Mouse (Mus musculus): ENCODE results near the gene Cachd1.

The Cachd1 gene

DNA sequence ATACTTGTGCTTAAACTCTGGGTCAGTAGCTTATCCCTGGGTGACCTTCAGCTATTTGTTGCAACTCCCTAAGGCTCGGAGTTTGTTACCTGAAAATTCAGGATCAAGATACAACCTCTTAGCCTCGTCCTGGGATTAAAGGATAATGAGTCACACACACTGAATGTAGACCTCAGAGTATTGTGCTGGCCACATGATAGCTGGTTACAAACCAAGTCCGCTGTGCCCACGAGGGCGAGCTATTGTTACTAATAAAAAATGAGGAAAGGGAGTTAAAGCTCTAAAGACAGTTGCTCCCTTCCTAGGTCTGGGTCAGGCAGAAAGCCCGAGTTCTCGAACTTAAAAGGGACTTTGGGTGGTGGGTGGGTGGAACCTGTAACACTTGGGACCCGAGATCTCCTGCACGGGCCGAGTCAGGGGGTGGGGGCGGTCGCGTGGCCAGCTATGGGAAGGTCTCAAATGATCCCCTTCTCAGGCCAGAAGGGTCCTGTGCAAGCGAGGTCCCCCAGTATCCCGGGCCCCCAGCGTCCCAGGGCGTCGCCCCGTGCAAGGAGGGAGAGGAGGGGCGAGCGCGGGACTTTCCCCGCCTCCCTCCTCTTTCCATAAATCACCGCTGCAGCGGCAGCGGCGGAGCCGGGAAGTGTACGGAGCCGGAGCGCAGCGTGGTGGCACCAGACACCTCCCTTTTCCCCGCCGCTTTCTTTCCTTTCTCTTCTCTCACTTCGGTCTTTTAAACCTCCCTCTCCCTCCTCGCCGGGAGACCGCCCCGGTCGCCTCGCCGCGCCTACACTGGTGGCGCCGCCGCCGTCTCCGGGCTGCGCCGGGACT is at the start of gene Cachd1:
Gene Cachd1 (plus strand): TSS at position 633 of the 828 bp plus-strand sequence.
- peak; percentile 68 to 71 for DNase-seq (ENCODE audit: low spot score in 2 of 2)

DNA sequence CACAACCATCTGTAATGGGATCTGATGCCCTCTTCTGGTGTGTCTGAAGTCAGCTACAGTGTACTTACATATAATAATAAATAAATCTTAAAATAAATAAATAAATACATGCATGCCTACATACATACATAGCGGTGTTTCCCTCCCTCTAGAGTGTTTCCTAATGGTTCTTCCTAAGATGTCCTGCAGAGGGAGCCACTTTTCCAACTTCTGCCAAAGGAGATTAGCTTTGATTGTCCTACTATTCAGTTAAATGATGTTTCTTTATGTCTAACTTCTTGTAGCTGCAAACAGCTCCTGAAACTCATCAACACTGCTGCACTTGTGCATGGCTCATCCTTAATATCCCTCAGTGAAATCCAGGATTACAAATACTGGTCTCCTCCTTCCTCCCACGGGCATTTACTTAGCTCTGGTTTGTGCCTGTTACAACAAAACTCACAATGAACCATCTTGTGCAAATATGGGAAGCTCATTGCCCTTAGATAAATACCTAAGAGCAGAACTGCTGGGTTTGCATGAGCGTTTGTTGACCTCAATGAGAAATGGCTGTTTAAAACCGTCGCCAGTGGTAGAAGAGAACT is 47.5 kb upstream of the Cachd1 start:
- no peak for DNase-seq (ENCODE audit: low spot score in 2 of 2)

DNA sequence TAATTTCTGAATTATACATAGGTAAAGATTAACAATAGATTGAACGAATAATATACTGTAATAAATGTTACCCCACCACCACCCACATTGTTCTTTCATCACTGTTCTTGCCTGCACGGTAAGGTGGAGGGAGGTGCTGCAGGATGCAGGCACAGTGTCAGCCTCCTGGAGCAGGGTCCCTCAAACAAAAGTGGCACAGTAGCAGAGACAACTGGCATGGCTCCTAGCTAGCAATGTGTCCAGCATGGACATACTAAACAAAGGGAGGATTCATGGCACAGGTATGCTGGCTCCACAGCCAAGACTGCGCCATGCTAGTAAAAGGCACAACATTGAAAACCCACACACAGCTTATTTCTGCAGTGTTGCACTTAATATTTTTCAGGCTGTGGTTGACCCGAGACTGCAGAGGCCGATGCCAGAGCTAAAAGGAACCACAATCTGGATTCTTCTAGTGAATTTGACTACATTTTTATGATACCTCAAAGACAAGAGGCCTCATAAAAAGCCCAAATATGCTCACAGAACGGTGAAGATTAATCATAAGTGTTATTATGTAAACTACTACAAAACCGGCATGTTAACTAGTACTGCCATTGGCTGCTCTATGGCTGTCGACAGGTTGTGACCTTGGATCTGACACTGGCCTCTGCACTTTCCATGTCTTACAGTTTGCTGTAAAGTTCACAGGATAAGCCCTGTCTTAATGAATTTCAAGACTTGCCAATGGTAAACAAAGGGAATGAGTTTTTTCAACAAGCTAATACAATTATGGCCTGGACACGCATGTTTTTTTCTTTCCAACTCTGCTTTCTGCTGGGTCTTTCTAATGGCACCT is 41.2 kb upstream of the Cachd1 start:
- no peak for DNase-seq (ENCODE audit: low spot score in 2 of 2)

DNA sequence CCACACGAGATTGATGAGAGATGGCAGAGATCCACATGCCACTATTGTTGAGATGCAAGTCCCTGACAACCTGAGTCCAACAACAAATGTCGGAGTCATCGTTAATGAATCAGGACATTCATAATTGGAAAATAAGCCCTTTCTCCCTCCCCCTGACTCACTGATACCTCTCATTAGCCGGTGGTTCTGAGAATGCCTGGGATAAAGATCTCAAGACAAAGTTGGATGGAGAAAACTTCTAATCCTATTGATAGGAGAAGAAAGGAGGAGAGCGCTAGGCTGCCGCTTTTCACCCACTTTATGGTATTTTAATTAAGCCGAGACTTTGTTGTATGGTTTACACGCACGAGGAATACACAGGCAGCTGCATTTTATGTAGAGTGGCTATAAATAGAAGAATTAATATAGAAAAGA is 40.5 kb upstream of the Cachd1 start:
- no peak for DNase-seq (ENCODE audit: low spot score in 2 of 2)

DNA sequence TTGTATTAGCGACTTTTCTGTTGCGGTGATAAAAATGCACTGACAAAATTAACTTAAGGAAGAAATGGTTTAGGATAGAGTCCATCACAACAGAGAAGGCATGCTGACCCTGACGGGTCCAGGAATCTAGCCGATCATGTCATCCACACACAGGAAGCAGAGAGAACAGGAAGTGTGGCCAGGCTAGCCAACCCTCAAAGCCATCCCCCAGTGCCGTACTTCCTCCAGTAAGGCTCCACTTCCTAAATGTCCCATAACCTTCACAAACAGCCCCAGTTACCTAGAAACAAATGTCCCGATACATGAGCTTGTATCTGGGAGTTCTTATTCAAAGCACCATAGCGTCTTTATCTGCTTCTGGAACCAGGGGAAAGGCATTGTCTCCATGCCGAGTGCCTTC is 32.9 kb upstream of the Cachd1 start:
- DNase-seq (ENCODE audit: low spot score in 2 of 2): no peak

DNA sequence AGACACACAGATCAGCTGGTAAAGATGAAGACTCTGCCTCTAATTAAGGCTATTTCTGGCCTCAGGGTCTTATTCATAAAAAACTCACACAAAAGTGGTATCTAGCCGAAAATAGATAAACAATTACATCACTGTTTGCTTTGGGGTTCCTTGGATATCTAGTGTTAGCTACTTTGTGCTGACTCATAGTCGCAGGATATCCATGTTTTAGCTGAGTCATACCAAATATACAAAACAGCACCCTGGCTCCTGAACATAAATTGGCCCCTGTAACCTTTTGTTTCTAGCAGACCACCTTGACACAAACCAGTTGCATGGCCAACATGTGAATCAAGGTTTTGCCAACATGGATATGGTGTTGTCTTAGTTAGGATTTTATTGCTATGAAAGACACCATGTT is 24.2 kb upstream of the Cachd1 start:
- DNase-seq (ENCODE audit: low spot score in 2 of 2): no peak

DNA sequence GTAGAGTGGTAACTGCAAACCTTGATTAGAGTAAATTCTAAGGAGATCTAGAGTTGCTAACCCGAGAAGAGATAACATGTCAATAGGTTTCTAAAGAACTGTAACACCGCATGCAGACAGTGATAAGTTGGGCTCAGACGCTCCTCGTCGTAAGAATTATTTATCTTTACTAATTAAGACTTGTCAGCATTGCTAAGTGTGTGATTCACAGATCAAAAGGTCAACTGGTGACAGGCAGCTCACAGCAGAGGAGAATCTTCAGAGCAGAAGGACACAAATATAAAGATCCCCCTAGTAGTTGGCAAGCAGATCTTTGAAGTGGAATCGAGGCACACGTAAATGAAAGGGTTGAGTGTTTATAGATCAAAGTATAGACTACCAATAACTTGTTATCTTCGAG is 20.8 kb upstream of the Cachd1 start:
- no peak for DNase-seq (ENCODE audit: low spot score in 2 of 2)

DNA sequence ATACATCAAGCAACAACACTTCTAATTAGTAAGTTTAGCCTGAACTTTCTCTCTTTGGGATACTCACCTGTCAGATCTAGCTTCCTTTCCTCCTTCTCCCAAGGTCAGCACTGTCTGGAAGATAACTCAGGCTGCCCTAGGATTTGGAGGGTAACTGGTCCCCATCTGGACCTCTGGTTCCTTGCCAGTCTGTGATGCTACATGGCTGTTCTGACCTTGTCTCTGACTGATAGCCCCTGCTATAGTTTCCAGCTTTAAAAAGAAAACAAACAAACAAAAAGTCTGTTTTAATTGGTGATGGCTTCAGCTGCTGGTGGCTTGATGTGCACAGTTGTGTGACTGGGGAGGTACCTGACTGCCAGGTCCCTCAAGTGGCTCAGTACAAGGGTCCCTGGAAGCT is 20.0 kb upstream of the Cachd1 start:
- no peak for DNase-seq (ENCODE audit: low spot score in 2 of 2)

DNA sequence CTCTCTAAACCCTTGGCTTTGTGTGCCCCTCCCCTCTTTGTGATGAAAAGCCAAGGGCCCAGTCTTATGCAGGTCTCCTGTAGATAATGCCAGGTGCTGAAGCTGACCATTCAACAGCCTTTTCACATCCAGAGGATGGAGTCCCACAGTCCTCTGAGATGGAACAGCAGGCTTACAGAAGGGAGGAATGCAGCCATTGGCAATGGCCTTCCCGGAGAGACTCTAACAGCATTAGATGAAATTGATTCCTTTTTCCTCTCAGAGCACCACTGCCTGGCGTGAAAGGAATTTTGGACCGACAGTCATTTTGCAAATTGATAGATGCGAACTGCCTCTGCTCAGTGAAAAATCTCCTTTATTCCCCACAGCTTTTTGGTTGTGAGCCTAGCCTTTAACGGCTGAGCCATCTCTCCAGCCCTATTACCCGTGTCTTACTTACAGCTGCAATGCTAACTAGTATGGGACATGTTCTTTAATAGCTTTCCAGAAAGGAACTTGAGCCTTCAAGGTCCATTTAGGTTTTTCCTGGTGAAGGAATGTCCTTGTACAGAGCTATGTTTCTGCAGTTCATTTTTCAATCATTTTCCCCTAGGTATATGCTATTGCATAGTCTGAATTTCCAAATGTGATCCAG is 18.1 kb upstream of the Cachd1 start:
- DNase-seq (ENCODE audit: low spot score in 2 of 2): no peak

DNA sequence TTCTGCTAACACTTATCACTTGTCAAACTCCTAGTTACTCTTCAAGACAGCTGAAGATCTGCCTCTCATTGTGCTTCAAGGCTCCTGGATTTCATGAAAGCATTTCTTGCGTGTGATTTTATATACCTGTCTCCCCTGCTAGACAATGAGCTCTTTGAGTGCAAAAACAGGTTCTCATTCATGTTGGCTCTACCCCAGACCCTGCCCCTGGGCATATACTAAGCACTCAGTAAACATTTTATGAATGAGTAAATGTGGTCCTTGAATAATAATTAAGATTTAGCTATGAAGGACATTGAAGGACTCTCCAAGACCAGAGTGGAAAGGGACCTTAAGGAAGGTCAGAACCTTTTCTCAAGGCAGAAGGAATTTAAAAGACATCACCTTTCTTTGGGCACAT is 16.9 kb upstream of the Cachd1 start:
- DNase-seq (ENCODE audit: low spot score in 2 of 2): no peak

DNA sequence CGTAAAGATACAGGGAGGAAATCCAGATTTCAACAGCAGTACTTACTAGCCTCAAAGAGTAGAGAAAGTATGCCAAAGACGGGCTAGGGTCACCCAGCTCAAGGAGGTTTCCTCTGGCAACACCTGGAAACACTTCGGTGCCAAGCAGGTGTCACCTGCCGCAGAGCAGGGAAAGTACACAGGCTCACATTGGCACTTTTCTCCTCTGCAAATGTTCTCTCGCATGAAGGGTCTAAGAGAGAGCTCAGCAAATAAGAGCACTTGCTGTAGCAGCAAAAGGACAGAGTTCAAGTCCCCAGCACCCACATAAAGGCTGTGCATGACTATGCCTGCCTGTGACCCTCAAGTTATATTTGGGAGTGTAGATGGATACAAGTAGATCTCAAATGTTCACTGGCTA is 16.1 kb upstream of the Cachd1 start:
- no peak for DNase-seq (ENCODE audit: low spot score in 2 of 2)

DNA sequence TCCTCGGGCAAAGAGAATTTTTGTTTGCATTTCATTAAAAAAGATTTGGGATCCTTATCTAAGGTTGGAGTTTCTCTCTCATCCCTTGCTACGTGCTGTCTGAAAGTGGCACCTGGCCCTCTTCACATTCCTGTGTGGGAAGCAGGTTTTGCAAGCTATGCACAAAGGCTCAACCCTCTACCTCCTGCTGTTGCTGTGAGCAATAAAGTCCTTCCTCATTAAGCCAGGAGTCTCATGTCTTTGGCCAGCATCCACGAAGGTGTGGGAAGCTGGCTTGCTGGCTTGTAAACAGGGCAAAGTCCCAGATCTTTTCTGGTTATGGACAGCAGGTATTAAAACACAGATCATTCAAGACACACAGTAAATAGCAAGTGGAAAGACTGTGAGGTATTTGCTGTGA is 7.9 kb upstream of the Cachd1 start:
- DNase-seq (ENCODE audit: low spot score in 2 of 2): no peak

DNA sequence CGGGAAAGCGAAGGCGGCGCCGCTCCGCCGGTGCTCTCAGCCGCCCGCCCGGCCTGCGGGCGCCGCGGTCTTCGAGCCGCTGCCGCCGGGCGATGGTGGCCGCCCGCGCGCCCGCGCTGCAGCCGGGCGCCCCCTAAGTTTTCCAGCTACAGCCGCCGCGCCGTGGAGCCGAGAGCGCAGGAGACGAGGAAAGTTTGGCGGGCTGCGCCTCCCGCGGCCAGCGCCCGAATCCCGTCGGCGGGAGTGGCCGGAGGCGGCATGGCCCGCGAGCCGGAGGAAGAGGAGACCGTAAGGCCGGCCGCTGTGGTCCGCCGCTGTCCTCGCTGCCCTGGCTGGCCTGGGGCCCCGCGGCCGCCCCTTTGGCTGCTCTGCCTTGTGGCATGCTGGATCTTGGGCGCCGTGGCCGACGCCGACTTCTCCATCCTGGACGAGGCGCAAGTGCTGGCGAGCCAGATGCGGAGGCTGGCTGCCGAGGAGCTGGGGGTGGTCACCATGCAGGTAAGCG is 448 bp downstream of the Cachd1 start:
- peak in 1 of 2 experiments; percentile 27 for DNase-seq (ENCODE audit: low spot score in 2 of 2)

DNA sequence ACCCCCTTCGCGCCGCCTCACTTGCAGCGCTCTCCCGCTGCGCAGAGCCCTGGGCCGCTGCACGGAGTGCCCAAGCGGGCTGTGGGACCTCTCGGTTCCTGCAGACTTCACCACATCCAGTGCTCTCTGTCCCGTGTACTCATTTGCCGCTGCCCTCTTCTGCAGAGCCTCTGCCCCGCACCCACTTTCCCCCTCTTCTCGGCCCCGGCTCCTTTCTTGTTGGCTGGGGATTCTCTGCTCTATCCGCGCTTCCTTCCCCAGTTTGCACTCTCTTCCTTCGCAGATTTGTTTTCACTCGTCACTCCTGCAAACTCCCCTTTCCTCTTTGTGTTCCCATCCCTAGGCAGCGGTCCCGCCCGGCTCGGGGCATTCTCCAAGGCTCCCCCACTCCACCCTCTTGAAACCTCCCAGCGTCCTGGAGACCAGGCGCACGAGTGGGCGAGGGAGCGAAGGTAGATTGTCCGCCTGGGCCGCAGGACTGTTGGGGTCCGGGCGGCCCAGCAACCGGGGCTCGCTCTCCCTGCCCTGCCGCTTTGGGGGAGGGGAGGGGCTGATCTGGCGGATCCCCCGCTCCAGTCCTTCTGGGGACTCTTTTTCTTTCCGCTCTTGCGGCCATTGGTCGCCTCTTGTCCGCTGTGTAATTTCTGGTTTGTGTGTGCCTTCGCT is 1.0 kb downstream of the Cachd1 start:
- DNase-seq (ENCODE audit: low spot score in 2 of 2): peak; percentile 15 to 46

DNA sequence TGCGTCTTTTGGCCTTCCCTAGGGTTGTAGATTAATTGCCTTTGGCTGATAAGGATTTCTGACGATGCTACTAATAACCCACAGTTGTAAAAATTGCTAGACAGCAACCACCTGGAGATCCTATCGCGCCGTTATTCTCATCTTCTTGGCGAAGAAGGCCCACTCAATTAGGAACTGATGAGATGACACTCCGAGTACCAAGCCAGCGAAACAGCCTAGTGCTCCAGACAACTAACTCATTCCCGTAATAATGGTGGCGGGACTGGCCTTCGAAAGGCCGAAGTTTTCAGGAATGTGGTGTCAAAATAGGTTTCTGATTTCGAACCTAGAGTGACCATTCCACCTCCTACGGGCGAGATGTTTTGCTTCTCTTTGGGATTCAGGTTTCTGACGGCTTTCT is 1.6 kb downstream of the Cachd1 start:
- DNase-seq (ENCODE audit: low spot score in 2 of 2): no peak

DNA sequence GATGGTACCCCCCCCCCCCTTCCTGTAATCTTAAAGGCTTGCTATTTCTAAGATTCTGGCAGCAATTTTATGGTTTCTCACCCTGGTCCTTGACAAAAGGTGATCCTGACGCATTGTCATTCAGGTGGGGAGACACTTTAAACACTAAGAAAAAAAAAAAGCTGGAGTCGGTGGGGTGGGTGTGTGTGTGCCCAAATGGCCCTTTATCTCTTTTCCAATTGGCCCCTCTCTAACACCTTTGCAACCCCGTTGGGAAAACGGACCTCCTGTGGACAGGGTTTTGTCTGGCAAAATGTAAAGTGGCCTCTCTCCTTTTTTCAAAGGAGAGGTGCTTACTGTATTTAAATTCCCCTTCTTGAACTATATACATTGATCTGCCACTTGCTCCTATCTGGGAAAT is 2.5 kb downstream of the Cachd1 start:
- DNase-seq (ENCODE audit: low spot score in 2 of 2): no peak

DNA sequence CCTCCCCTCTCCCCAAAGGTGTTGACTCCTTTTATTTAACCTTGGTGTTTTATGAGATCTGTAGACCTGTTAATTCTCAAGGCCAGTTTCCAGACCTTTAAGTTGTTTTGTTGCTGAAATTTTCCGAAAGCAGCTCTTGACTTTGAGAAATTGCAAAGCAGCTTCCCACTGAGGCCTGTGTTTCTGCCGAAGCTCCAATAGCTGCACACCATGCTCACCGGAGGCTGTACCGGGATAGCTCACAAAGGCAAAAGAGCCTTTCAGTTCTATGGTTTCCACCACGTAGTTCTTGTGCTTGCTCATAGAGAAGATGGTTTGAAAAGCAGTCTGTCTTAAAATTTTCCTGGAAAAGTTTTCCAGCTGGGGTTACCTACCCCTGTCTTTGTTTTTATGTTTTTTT is 3.2 kb downstream of the Cachd1 start:
- no peak for DNase-seq (ENCODE audit: low spot score in 2 of 2)

DNA sequence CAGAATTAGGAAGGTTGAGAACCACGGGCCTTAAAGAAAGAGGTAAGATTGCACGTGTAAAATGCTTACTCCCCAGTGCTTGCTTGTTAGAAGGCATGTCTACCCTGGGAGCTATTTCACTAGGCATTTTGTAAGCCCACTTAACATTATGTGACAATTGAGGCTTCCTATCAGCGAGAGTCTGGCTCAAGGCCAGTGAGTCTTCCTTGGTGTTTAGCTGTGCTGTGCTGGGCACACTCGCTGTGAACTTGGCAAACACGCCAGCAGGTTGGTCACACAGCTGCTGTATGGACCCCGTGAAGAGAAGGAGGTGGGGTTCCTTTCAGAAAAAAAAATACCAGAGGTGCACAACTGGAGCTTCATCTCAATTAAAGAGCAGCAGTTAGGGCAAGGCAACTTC is 4.4 kb downstream of the Cachd1 start:
- no peak for DNase-seq (ENCODE audit: low spot score in 2 of 2)

DNA sequence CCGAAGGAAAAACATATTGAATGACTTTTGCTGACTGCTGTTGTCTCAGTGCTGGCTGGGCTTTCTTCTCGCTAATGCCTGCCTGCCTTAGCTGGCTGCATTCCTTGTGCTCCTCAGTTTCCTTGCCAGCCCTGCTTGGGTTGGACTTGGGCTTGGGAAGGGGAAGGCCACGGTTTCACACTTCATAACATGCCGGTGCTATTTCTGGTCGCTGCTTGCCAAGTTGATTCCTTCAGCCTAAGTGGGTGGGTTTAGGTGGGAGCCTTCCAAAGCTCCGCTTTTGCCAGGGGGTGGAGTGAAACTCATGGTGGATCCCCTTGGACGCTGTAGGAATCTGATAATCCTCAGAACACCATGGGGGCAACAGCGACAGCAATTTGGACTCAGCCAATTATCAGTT is 5.9 kb downstream of the Cachd1 start:
- DNase-seq (ENCODE audit: low spot score in 2 of 2): peak in 1 of 2 experiments; percentile 24

DNA sequence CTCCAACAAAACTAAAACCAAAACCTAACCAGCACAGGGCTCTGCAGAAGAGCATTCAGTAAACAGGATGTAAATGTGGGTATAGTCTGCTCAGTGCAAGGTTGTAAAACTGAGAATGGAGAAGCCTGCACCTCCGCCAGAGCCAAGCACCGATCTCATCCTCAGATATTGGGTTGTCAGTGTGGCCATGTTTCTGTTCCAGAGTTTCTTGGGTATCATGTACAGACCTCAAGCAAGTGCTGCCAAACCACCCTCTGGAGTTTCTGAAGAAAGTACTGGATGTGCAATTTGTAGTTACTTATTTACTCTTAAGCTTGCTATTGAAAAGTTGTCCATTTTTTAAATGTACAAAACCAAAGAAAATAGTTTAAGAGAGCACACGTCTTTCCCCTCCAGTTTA is 6.4 kb downstream of the Cachd1 start:
- no peak for DNase-seq (ENCODE audit: low spot score in 2 of 2)

DNA sequence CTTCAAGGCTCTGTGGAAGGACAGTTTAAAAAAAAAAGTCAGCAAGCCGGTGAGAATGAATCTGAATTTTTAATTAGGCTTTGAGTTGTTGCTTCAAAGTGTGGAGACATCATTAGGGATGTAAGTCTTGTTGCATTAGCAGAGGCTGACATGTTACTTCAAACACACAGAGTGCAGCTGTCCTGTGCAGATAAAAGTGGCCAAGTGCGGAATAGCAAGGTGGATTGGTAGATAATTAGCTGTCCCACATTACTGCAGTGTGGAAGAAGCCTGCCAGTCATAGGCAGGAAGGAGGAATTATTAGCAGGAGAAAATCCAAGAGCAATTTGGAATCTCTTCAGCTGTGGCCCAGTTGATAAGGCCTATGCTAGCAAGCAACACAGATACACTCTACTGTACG is 10.7 kb downstream of the Cachd1 start:
- DNase-seq (ENCODE audit: low spot score in 2 of 2): no peak
